14 mouse cellular contexts compared by ENCODE assay signal in the genomic region with DNA sequence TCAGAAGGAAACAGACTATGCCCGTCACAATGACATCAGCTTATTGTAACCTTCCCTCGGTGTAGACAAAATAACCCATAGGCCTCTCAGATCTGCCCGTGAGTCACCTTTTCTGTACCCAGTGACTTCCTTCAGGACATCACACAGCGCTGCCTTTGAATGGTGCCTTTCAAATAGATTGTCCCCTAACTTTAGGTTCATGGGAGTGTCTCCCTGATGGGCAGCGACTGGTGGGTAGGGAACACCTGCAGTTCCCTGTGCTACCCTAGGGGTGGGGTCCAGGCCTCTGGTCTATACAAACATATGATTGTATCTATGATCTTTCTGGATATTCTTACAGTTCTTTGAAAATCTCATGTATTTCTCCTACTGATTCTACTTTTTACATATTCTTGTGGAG.
"Had no signal": no experiment of that assay in that cellular context is flagged by ENCODE, and none has a peak within 500 bp of the region (broad histone marks: within the 10 kb centered on the region; RNA-seq: fewer than 3 reads in every experiment).

No protein-coding gene starts in this region.

- ATAC-seq: liver, postnatal 0 days; midbrain, embryonic 13.5 days; midbrain, embryonic 15.5 days had no signal

- H3K9me3 ChIP-seq: megakaryocyte, embryonic 14.5 days; midbrain, embryonic 13.5 days; midbrain, embryonic 15.5 days; neural tube, embryonic 12.5 days had no signal

- H3K27ac ChIP-seq: macrophage; midbrain, embryonic 13.5 days; midbrain, embryonic 15.5 days; neural tube, embryonic 12.5 days had no signal

- H3K36me3 ChIP-seq: midbrain, embryonic 13.5 days; midbrain, embryonic 15.5 days; neural tube, embryonic 12.5 days had no signal

- H3K27me3 ChIP-seq: midbrain, embryonic 13.5 days; midbrain, embryonic 15.5 days; neural tube, embryonic 12.5 days had no signal

- H3K4me3 ChIP-seq: megakaryocyte, embryonic 14.5 days; midbrain, embryonic 13.5 days; midbrain, embryonic 15.5 days; neural tube, embryonic 12.5 days had no signal

- H3K4me1 ChIP-seq: megakaryocyte, embryonic 14.5 days; midbrain, embryonic 13.5 days; midbrain, embryonic 15.5 days; neural tube, embryonic 12.5 days had no signal

- H3K9ac ChIP-seq: liver, postnatal 0 days; lung, embryonic 14.5 days; midbrain, embryonic 13.5 days; midbrain, embryonic 15.5 days; neural tube, embryonic 12.5 days had no signal

- H3K4me2 ChIP-seq: lung, embryonic 14.5 days; midbrain, embryonic 11.5 days; midbrain, embryonic 13.5 days; midbrain, embryonic 15.5 days; neural tube, embryonic 12.5 days had no signal

- DNase-seq: liver, postnatal 0 days; lung, embryonic 14.5 days; lung, postnatal 10 days; lung, postnatal 36 days; right cerebral cortex, postnatal 14 days; thymus, adult 2 months; thymus, postnatal 25 days; thymus, postnatal 4 days had no signal
